Mouse (Mus musculus) forebrain, embryonic 16.5 days (tissue): ENCODE measurements around the gene Irak3. TPM values are rescaled to one million over a fixed set of nuclear protein-coding genes. Genes with fewer than 3 reads are reported as not detected.

ENCODE experiments used
- ATAC-seq: fragments of 200-750 bp; cut with Nextera tagmentation; 2 replicates; pipeline ENCODE4 v1.8.0; 2017; ENCODE audit warnings: mild to moderate bottlenecking, moderate library complexity
- H3K27ac ChIP-seq: fragments of 300-500 bp; sonication (generic); 2 replicates; pipeline ENCODE4 v1.5.1; 2014; ENCODE audit warnings: low read length, control low read depth
- H3K27me3 ChIP-seq: fragments of 300-500 bp; sonication (generic); replicated peaks from 2 replicates; pipeline ENCODE4 v1.6.1; 2014; ENCODE audit warnings: low read length; ENCODE audit not compliant: control insufficient read depth, insufficient read depth
- H3K36me3 ChIP-seq: fragments of 300-500 bp; sonication (generic); 2 replicates; pipeline ENCODE4 v1.6.1; 2014; ENCODE audit not compliant: control insufficient read depth, insufficient read depth
- H3K4me1 ChIP-seq: fragments of 300-500 bp; sonication (generic); replicated peaks from 2 replicates; pipeline ENCODE4 v1.6.1; 2014; ENCODE audit warnings: low read length; ENCODE audit not compliant: control insufficient read depth, insufficient read depth
- H3K4me2 ChIP-seq: fragments of 300-500 bp; sonication (generic); 2 replicates; pipeline ENCODE4 v1.6.1; 2014; ENCODE audit warnings: mild to moderate bottlenecking, low read length, control low read depth
- H3K4me3 ChIP-seq: fragments of 300-500 bp; sonication (generic); replicated peaks from 2 replicates; pipeline ENCODE4 v1.5.1; 2014; ENCODE audit warnings: mild to moderate bottlenecking, low read length, control low read depth
- H3K9ac ChIP-seq: fragments of 300-500 bp; sonication (generic); replicated peaks from 2 replicates; pipeline ENCODE4 v1.6.1; 2014; ENCODE audit warnings: low read depth, low read length, control low read depth
- H3K9me3 ChIP-seq: fragments of 300-500 bp; sonication (generic); 2 replicates; pipeline ENCODE4 v1.6.1; 2016; ENCODE audit warnings: low read length; ENCODE audit not compliant: control insufficient read depth
- WGBS: fragments of 180-500 bp; shearing (Covaris S2); extraction: QIAGEN DNeasy Blood & Tissue Kit; methylation state at CpG from one replicate; pipeline ENCODE4 v1.1.7; 2014; 5-methylcytosine and 5-hydroxymethylcytosine counted together
- polyA plus RNA-seq: library from polyadenylated mRNA; unstranded; fragments of >200 nt; fragmentation: Nextera tagmentation; extraction: Ambion mirVana; gene quantifications from 2 replicates; pipeline ENCODE4 v1.2.1, GENCODE M21; 2015

Irak3 gene
- polyA plus RNA-seq, 1 experiment from 2014 or later, result 0.23 TPM

DNA sequence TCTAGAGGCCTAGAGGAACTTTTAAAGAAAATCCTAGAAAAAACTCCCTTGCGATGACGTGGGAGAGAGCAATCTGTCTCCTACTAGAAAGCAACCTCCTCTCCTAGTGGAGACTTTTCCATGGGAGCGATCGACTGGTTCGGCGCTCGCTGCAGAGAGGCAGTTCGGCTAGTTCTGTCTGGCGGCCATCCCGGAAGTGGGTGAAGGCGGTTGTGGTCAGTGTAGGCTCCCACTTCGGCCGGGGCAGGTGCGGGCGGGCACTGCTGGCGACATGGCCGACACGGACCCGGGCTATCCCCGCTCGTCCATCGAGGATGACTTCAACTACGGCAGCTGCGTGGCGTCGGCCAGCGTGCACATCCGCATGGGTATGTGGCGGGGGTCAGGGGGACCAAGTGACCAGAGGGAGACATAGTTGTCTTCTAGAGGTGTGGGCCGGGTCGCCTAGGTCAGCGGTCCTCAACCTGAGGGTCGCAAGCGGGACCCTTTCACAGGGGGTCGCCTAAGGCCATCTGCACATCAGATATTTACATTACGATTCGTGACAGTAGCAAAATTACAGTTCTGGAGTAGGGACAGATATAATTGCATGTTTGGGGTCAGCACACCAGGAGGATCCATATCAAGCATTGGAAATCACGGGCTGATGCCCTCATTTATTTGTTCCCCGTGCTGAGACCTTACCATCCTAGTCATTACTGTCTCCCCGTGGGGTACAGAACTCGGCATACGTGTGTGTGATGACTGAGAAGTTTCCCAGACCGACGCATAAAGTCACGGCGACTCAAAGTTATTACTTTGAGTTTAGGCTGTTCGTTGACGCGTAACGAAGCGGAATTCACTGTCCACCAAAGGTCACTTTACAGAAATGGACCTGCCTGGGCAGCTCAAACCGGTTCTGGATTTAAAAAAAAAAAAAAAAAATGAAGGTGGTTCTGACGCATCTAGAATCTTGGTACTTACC, 6.9 kb upstream of the Irak3 start:
- Histone ChIP-seq H3K4me2 (peak overlapping the region; percentile 70), H3K9ac (peak overlapping the region; percentile 98), H3K4me1 (peaks cover 11% of the 10 kb centered on the region), H3K36me3 (no peaks in the 10 kb centered on the region), H3K4me3 (peak overlapping the region; percentile 99), H3K27me3 (0 out of 2 replicates have a peak, but pooled peaks cover 4% of the 10 kb centered on the region), H3K9me3 (no peaks in the 10 kb centered on the region), H3K27ac (no peak overlapping the region)
- 3% methylated on average over 53 of the region's 53 CpGs for WGBS
- peak; percentile 93 for ATAC-seq

DNA sequence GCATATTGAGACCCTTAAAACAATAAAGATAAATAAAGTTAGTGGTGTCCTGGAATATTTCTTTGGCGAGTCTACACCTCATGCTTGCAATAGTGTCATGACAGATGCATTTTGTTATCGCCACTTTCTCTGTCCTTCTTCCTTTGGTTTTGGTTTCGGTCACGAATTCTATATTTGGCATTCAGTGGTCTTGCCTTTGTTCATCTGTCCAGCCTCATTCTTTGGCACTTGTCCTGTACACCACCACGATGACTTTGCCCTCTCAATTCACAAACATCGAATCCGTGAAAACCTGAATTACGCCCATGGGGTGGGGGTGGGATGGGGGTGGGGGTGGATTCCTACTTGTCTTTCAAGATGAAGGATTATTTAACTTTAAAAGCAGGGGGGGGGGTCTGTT, 6.1 kb upstream of the Irak3 start:
- Histone ChIP-seq H3K4me2 (no peak overlapping the region), H3K9ac (no peak overlapping the region), H3K27me3 (0 out of 2 replicates have a peak, but pooled peaks cover 4% of the 10 kb centered on the region), H3K4me1 (peaks cover 11% of the 10 kb centered on the region), H3K27ac (no peak overlapping the region), H3K9me3 (no peaks in the 10 kb centered on the region), H3K4me3 (no peak overlapping the region), H3K36me3 (no peaks in the 10 kb centered on the region)
- 90% methylated on average over 8 of the region's 8 CpGs for WGBS
- 0 out of 2 replicates have a peak, but pooled peaks have one; percentile 5 for ATAC-seq

DNA sequence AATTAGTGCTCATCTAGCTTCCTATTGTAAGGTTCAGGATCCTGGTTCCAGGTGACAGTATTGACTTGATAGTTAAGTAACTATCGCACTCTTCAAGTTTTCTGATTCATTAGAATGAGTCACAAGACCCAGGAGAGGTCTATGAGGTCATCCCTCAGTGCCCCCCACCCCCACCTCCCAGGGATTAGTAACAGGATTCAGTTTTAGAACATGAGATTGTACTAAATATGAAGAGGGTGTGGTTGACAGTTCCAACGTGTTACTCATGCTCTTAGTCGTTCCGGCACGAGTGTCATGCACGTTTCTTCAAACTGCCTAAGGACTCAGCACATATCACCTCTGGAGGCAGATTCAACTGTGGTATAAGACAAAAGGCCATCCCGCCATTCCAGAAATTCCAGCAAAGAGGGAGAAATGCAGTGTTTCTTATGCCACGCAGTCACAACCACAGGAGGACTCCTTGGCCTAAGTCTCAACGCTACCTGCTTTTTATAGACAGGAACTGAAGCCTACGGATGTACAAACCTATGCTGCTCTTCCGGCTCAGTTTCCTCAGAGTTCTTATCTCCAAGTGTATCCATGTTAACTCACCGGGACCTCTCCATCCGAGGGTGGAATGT, 2.8 kb upstream of the Irak3 start:
- no peak overlapping the region for H3K4me2 ChIP-seq
- no peak overlapping the region for H3K9ac ChIP-seq
- no peak overlapping the region for H3K27ac ChIP-seq
- H3K9me3 ChIP-seq, result no peaks in the 10 kb centered on the region
- WGBS, result 86% methylated on average over 13 of the region's 13 CpGs
- H3K4me3 ChIP-seq, result no peak overlapping the region
- H3K4me1 ChIP-seq, result peaks cover 15% of the 10 kb centered on the region
- no peak for ATAC-seq
- no peaks in the 10 kb centered on the region for H3K36me3 ChIP-seq
- peaks cover 18% of the 10 kb centered on the region for H3K27me3 ChIP-seq

DNA sequence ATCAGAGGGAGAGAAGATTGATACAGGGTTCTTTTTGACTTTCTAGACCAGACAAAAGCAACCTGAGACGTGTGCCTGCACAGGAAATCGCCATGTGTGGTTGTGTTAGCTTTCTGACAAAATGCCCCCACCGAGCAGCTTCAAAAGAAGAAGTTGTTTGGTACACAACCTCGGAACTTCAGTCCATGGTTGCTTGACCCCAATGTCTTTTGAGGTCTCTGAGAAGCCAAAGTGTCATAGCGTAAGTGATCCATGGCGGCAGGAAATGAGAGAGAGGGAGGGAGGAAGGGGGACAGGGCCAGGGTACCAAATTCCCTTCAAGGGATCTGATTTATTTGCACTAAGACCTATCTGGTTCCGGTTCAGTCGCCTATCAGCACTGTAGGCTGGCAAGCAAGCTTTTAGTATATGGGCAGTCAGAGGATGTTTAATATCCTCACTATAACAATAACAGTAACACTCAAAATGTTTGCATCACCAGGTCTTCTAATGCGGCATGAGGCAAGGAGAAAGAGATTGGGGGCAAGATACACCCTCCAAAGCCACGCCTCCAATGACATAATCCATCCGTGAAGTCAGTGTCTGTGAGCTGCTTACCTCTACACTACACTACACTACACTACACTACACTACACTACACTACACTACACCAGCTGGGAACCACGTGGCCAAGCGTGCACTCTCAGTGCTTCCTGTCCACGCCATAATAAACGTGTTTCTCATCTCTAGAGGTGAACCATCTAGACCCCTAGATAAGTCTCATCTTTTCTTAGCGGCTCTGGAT, 729 bp upstream of the Irak3 start:
- Histone ChIP-seq H3K27ac (no peak overlapping the region), H3K9me3 (no peaks in the 10 kb centered on the region), H3K4me1 (peaks cover 9% of the 10 kb centered on the region; the same call in 1 of the 2 replicates), H3K9ac (no peak overlapping the region), H3K4me2 (no peak overlapping the region), H3K36me3 (no peaks in the 10 kb centered on the region), H3K27me3 (peaks cover 18% of the 10 kb centered on the region), H3K4me3 (no peak overlapping the region)
- 76% methylated on average over 16 of the region's 16 CpGs for WGBS
- ATAC-seq, result no peak

DNA sequence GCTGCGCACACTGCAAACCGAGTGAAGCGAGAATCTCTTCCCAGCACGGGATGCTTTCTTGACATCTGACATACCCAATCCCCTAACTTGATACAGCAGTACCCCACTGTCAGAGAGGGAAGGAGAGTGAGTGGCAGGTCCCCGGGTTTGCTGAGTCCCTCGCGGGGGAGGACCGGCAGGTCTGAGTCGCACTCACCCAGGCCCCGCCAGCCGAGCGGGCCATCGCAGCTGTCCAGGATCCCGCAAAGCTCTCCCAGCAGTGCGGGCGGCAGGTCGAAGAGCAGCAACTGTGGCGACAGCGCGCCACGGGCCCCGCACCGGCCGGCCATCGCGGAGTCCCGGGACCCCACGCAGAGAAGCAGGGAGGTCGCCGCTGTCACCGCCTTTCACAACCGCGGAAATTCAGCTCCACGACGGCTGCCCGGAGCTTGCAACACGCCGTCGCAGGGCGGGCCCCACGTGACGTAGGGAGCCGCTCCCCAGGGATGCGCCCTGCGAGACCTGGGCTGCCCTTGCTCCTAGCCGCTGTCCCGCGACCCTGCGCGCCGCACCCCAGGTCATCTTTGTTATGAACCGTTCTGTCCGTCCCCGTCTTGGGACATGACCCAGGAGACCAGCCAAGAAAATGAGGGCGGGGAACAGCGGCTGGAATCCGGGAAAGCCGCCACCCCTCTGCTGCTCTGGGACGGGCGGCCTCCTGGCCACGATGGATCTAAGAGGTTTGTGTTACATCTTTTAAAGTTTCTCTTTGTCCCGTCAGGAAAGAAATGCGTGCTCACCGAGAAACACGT, 604 bp downstream of the Irak3 start, which contains the start of gene Tmbim4:
Gene Tmbim4 (plus strand): TSS at position 460 of the 791 bp plus-strand sequence.
- H3K9ac ChIP-seq, result peak within 1 kb of the TSS; percentile 33
- WGBS, result under 1% methylated on average over 65 of the region's 65 CpGs
- peaks cover 9% of the 10 kb centered on the region; the same call in 1 of the 2 replicates for H3K4me1 ChIP-seq
- H3K4me3 ChIP-seq, result peak within 1 kb of the TSS; percentile 46
- H3K36me3 ChIP-seq, result no peaks in the 10 kb centered on the region
- H3K27me3 ChIP-seq, result peaks cover 17% of the 10 kb centered on the region
- H3K9me3 ChIP-seq, result no peaks in the 10 kb centered on the region
- no peak within 1 kb of the TSS for H3K27ac ChIP-seq
- peak; percentile 38; the same call in 1 of the 2 replicates for ATAC-seq
- H3K4me2 ChIP-seq, result peak within 1 kb of the TSS; percentile 68

DNA sequence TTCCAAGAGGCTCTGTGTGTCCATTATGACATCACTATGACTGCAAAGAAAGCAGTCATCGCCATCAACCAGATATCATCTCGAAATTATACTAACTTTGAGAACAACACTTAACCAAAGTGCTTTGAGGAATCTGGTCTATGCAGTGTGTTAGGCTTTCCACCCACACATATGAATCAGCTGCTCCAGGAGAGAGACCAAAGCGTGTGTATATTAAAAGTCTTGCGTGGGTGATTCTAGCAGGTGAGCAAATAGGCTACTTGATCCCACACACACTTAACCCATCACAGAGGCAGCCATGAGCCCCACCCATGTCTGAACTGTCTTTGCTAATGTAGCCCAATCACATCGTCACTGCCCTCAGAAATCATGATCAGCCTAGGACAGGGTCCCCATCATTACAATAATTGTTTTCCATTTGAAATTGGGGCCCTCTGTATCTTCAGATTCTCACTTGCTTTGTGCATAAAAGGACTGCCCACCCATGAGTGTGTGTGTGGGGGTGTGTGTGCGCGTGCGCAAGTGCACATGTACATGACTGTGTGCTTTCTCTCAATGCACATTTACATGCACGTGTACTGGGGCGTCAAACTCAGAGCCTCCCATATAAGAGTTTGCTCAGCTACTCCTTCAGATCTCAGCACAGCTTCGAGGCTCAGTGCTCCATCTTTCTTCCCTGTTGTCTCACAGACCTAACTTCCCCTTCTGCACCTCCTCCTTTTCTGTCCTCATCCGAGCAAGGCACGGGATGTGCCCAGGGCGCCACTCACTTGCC, 4.7 kb downstream of the Irak3 start:
- Histone ChIP-seq H3K9ac (no peak overlapping the region), H3K4me1 (peaks cover 9% of the 10 kb centered on the region; the same call in 1 of the 2 replicates)
- WGBS, result 80% methylated on average over 14 of the region's 14 CpGs

DNA sequence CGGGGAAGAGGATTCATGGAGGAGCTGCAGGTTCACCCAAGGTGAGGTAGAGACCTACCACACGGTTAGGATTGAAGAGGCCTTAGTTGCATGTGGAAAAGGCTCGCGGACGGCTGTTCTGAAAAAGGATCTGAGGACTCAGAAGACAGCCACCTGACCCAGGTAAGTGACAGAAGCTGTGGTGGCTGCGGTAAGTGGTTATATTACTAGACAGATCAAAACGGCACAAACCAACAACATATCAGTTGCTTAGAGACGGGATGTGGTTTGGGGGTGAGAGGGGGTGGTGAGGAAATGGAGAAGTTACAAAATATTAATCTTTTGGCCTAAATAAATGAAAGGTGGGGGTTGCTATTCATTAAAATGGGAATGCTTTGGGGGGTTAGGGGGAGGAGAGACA, 8.7 kb downstream of the Irak3 start:
- 98% methylated on average over 8 of the region's 8 CpGs for WGBS
- Histone ChIP-seq H3K27ac (no peak overlapping the region), H3K9me3 (no peaks in the 10 kb centered on the region), H3K4me2 (no peak overlapping the region), H3K9ac (no peak overlapping the region), H3K4me1 (no peaks in the 10 kb centered on the region), H3K4me3 (no peak overlapping the region), H3K27me3 (no peaks in the 10 kb centered on the region), H3K36me3 (no peaks in the 10 kb centered on the region)
- no peak for ATAC-seq

More for the DNA sequence above, 4.7 kb downstream of the Irak3 start:
- H3K36me3 ChIP-seq, result no peaks in the 10 kb centered on the region
- no peaks in the 10 kb centered on the region for H3K9me3 ChIP-seq
- no peak for ATAC-seq
- H3K27ac ChIP-seq, result no peak overlapping the region
- peaks cover 14% of the 10 kb centered on the region for H3K27me3 ChIP-seq
- H3K4me2 ChIP-seq, result no peak overlapping the region
- H3K4me3 ChIP-seq, result no peak overlapping the region

DNA sequence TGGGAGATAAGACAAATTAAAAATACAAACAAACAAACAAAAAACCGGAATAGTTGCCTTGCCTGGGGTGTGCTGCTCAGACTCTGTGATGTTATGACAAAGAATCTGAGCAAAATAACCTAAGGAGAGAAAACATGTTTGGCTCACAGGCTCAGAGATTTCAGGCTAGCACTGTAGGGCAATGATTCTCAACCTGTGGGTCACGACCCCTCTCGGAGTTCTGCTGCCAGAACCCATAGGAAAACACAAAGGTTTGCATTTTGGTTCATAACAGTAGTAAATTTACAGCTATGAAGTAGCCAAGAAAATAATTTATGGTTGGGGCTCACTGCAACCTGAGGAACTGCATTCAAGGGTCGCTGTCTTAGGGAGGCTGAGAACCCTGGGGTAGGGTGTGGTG, 9.7 kb downstream of the Irak3 start:
- no peak for ATAC-seq
- no peaks in the 10 kb centered on the region for H3K36me3 ChIP-seq

More for the DNA sequence above, 9.7 kb downstream of the Irak3 start:
- Histone ChIP-seq H3K4me1 (no peaks in the 10 kb centered on the region), H3K27me3 (no peaks in the 10 kb centered on the region), H3K4me3 (no peak overlapping the region), H3K27ac (no peak overlapping the region), H3K4me2 (no peak overlapping the region), H3K9me3 (no peaks in the 10 kb centered on the region), H3K9ac (no peak overlapping the region)
- 91% methylated on average over 4 of the region's 4 CpGs for WGBS
